Mouse (Mus musculus) embryonic facial prominence, embryonic 15.5 days (tissue): ENCODE data around the gene Fam83g. TPM values are rescaled to one million over a fixed set of nuclear protein-coding genes. Genes with fewer than 3 reads are reported as not detected.
"Not testable (repeated sequence)": the region's sequence is repeated elsewhere in the genome, so short reads cannot be mapped to it uniquely, and the experiment has no call there.

Experiments
- ATAC-seq: fragments of 200-750 bp; cut with Nextera tagmentation; 2 replicates; pipeline ENCODE4 v1.8.0; 2017; ENCODE audit warnings: low read depth, moderate TSS enrichment; ENCODE audit not compliant: insufficient number of reproducible peaks, low FRiP score, low TSS enrichment
- H3K27ac ChIP-seq: fragments of 300-500 bp; sonication (generic); replicated peaks from 2 replicates; pipeline ENCODE4 v1.5.1; 2015; ENCODE audit warnings: mild to moderate bottlenecking, inconsistent platforms
- H3K27me3 ChIP-seq: fragments of 300-500 bp; sonication (generic); 2 replicates; pipeline ENCODE4 v1.6.1; 2015; ENCODE audit warnings: inconsistent platforms
- H3K36me3 ChIP-seq: fragments of 300-500 bp; sonication (generic); 2 replicates; pipeline ENCODE4 v1.6.1; 2015; ENCODE audit warnings: mild to moderate bottlenecking, inconsistent platforms
- H3K4me1 ChIP-seq: fragments of 300-500 bp; sonication (generic); 2 replicates; pipeline ENCODE4 v1.6.1; 2015; ENCODE audit warnings: inconsistent platforms
- H3K4me2 ChIP-seq: fragments of 300-500 bp; sonication (generic); replicated peaks from 2 replicates; pipeline ENCODE4 v1.6.1; 2015; ENCODE audit warnings: mild to moderate bottlenecking, inconsistent platforms
- H3K4me3 ChIP-seq: fragments of 300-500 bp; sonication (generic); replicated peaks from 2 replicates; pipeline ENCODE4 v1.5.1; 2015; ENCODE audit warnings: mild to moderate bottlenecking, inconsistent platforms
- H3K9ac ChIP-seq: fragments of 300-500 bp; sonication (generic); 2 replicates; pipeline ENCODE4 v1.6.1; 2015; ENCODE audit warnings: inconsistent platforms
- H3K9me3 ChIP-seq: fragments of 300-500 bp; sonication (generic); replicated peaks from 2 replicates; pipeline ENCODE4 v1.6.1; 2016; ENCODE audit warnings: inconsistent platforms
- WGBS: fragments of 180-500 bp; shearing (Covaris S2); methylation state at CpG from one replicate; pipeline ENCODE4 v1.1.7; 2015; 5-methylcytosine and 5-hydroxymethylcytosine counted together
- polyA plus RNA-seq: library from polyadenylated mRNA; unstranded; fragments of >200 nt; fragmentation: Nextera tagmentation; extraction: Ambion mirVana; gene quantifications from 2 replicates; pipeline ENCODE4 v1.2.1, GENCODE M21; 2015

Gene Fam83g
- 9.0 and 10.9 TPM in 2 replicates for polyA plus RNA-seq

GRCm38 (mm10) chr11:61683907-61684731 is at the start of gene Fam83g:
Fam83g (plus strand) TSS chr11:61684091.
- 2% methylated on average over 76 of the region's 76 CpGs for WGBS
- Histone ChIP-seq H3K9me3 (no peaks in the 10 kb centered on the region), H3K4me2 (peak within 1 kb of the TSS; percentile 72), H3K36me3 (no peaks in the 10 kb centered on the region), H3K9ac (peak within 1 kb of the TSS; percentile 6; the same call in 1 of the 2 replicates), H3K4me3 (peak within 1 kb of the TSS; percentile 48), H3K27me3 (peaks cover 27% of the 10 kb centered on the region), H3K4me1 (peaks cover 34% of the 10 kb centered on the region), H3K27ac (peak within 1 kb of the TSS; percentile 44; the same call in 1 of the 2 replicates)
- ATAC-seq: peak; percentile 68

- not testable (repeated sequence) for H3K36me3 ChIP-seq, H3K9ac ChIP-seq, H3K4me2 ChIP-seq, H3K4me1 ChIP-seq, H3K27ac ChIP-seq, H3K4me3 ChIP-seq, H3K27me3 ChIP-seq, H3K9me3 ChIP-seq, ATAC-seq
- WGBS: 90% methylated on average over 3 of the region's 4 CpGs
These were observed 47.6 kb upstream of the Fam83g start for GRCm38 (mm10) chr11:61636309-61636708.

- H3K4me1 ChIP-seq: no peaks in the 10 kb centered on the region
- H3K27me3 ChIP-seq: no peaks in the 10 kb centered on the region
- no peaks in the 10 kb centered on the region for H3K9me3 ChIP-seq
- ATAC-seq: no peak
- no peak overlapping the region for H3K4me3 ChIP-seq
- no peaks in the 10 kb centered on the region for H3K36me3 ChIP-seq
- 43% methylated on average over 1 of the region's 1 CpGs for WGBS
- H3K4me2 ChIP-seq: no peak overlapping the region
- no peak overlapping the region for H3K27ac ChIP-seq
- no peak overlapping the region for H3K9ac ChIP-seq
These were observed 46.5 kb upstream of the Fam83g start for GRCm38 (mm10) chr11:61637413-61637812.

- Histone ChIP-seq H3K36me3 (no peaks in the 10 kb centered on the region), H3K4me3 (no peak overlapping the region), H3K4me2 (no peak overlapping the region), H3K9ac (no peak overlapping the region), H3K27me3 (no peaks in the 10 kb centered on the region), H3K4me1 (no peaks in the 10 kb centered on the region), H3K9me3 (no peaks in the 10 kb centered on the region), H3K27ac (no peak overlapping the region)
- WGBS: 83% methylated on average over 3 of the region's 3 CpGs
- ATAC-seq: no peak
These were observed 46.0 kb upstream of the Fam83g start for GRCm38 (mm10) chr11:61637856-61638255.

- no peaks in the 10 kb centered on the region for H3K27me3 ChIP-seq
- no peak overlapping the region for H3K27ac ChIP-seq
- no peaks in the 10 kb centered on the region for H3K4me1 ChIP-seq
- no peak overlapping the region for H3K4me2 ChIP-seq
- no peak overlapping the region for H3K9ac ChIP-seq
- H3K9me3 ChIP-seq: no peaks in the 10 kb centered on the region
- no peak overlapping the region for H3K4me3 ChIP-seq
- 69% methylated on average over 12 of the region's 12 CpGs for WGBS
- no peak for ATAC-seq
- no peaks in the 10 kb centered on the region for H3K36me3 ChIP-seq
These were observed 44.9 kb upstream of the Fam83g start for GRCm38 (mm10) chr11:61638764-61639536.

- Histone ChIP-seq H3K27me3 (no peaks in the 10 kb centered on the region), H3K9ac (no peak overlapping the region), H3K27ac (no peak overlapping the region), H3K4me3 (no peak overlapping the region), H3K4me2 (no peak overlapping the region), H3K9me3 (no peaks in the 10 kb centered on the region), H3K36me3 (no peaks in the 10 kb centered on the region), H3K4me1 (peaks cover 5% of the 10 kb centered on the region; the same call in 1 of the 2 replicates)
- WGBS: 79% methylated on average over 6 of the region's 6 CpGs
- ATAC-seq: no peak
These were observed 44.2 kb upstream of the Fam83g start for GRCm38 (mm10) chr11:61639601-61640177.

GRCm38 (mm10) chr11:61640585-61640984 is 43.3 kb upstream of the Fam83g start:
- ATAC-seq, H3K9ac ChIP-seq, H3K27ac ChIP-seq, H3K4me2 ChIP-seq, H3K27me3 ChIP-seq, H3K4me1 ChIP-seq, H3K4me3 ChIP-seq, H3K9me3 ChIP-seq, H3K36me3 ChIP-seq: not testable (repeated sequence)
- 47% methylated on average over 9 of the region's 9 CpGs for WGBS

- 77% methylated on average over 7 of the region's 7 CpGs for WGBS
- no peak for ATAC-seq
- Histone ChIP-seq H3K27me3 (no peaks in the 10 kb centered on the region), H3K9me3 (no peaks in the 10 kb centered on the region), H3K4me1 (peaks cover 8% of the 10 kb centered on the region; the same call in 1 of the 2 replicates), H3K4me3 (no peak overlapping the region), H3K36me3 (no peaks in the 10 kb centered on the region), H3K4me2 (no peak overlapping the region), H3K9ac (no peak overlapping the region), H3K27ac (no peak overlapping the region)
These were observed 41.8 kb upstream of the Fam83g start for GRCm38 (mm10) chr11:61642106-61642505.

GRCm38 (mm10) chr11:61643184-61643961 is 40.5 kb upstream of the Fam83g start:
- Histone ChIP-seq H3K4me3 (no peak overlapping the region), H3K36me3 (no peaks in the 10 kb centered on the region), H3K27me3 (no peaks in the 10 kb centered on the region), H3K4me2 (no peak overlapping the region), H3K9ac (no peak overlapping the region), H3K9me3 (no peaks in the 10 kb centered on the region), H3K27ac (no peak overlapping the region), H3K4me1 (peaks cover 8% of the 10 kb centered on the region; the same call in 1 of the 2 replicates)
- no peak for ATAC-seq
- 68% methylated on average over 5 of the region's 5 CpGs for WGBS

GRCm38 (mm10) chr11:61644576-61645326 is 39.1 kb upstream of the Fam83g start:
- H3K36me3 ChIP-seq: no peaks in the 10 kb centered on the region
- no peaks in the 10 kb centered on the region for H3K27me3 ChIP-seq
- H3K4me3 ChIP-seq: no peak overlapping the region
- H3K4me2 ChIP-seq: no peak overlapping the region
- H3K9me3 ChIP-seq: no peaks in the 10 kb centered on the region
- H3K4me1 ChIP-seq: peaks cover 8% of the 10 kb centered on the region; the same call in 1 of the 2 replicates
- 0 out of 2 replicates have a peak, but pooled peaks have one; percentile 43 for ATAC-seq
- H3K9ac ChIP-seq: no peak overlapping the region
- 46% methylated on average over 11 of the region's 11 CpGs for WGBS
- peak overlapping the region; percentile 66 for H3K27ac ChIP-seq
